Mouse (Mus musculus) intestine, postnatal 0 days (tissue): ENCODE measurements at regions not wholly inside any gene's neighbourhood (a gene's known extent, or its start where the extent isn't known, plus 50 kb on each side); places are given as distances from the start of the nearest gene placed in this dataset.
A peak's percentile ranks its signal among the peaks of the same experiment; 100 is the strongest.
"Not testable (repeated sequence)": the region's sequence is repeated elsewhere in the genome, so short reads cannot be mapped to it uniquely, and the experiment has no call there.

Source experiments
- ATAC-seq: fragments of 200-750 bp; cut with Nextera tagmentation; 2 replicates; pipeline ENCODE4 v1.8.0; 2017; ENCODE audit warnings: mild to moderate bottlenecking, moderate TSS enrichment, moderate library complexity
- H3K27ac ChIP-seq: fragments of 300-500 bp; sonication (generic); 2 replicates; pipeline ENCODE4 v1.5.1; 2014; ENCODE audit warnings: mild to moderate bottlenecking, low read depth, low read length, moderate library complexity
- H3K27me3 ChIP-seq: fragments of 300-500 bp; sonication (generic); replicated peaks from 2 replicates; pipeline ENCODE4 v1.6.1; 2014; ENCODE audit warnings: low read length, mixed read lengths; ENCODE audit not compliant: control insufficient read depth, insufficient read depth
- H3K36me3 ChIP-seq: fragments of 300-500 bp; sonication (generic); 2 replicates; pipeline ENCODE4 v1.6.1; 2014; ENCODE audit warnings: mild to moderate bottlenecking, moderate library complexity; ENCODE audit not compliant: control insufficient read depth, insufficient read depth
- H3K4me1 ChIP-seq: fragments of 300-500 bp; sonication (generic); replicated peaks from 2 replicates; pipeline ENCODE4 v1.6.1; 2014; ENCODE audit warnings: antibody characterized with exemption, low read length, mixed read lengths; ENCODE audit not compliant: control insufficient read depth, insufficient read depth
- H3K4me2 ChIP-seq: fragments of 300-500 bp; sonication (generic); replicated peaks from 2 replicates; pipeline ENCODE4 v1.6.1; 2014; ENCODE audit warnings: low read depth, mild to moderate bottlenecking, moderate library complexity
- H3K4me3 ChIP-seq: fragments of 300-500 bp; sonication (generic); 2 replicates; pipeline ENCODE4 v1.5.1; 2014; ENCODE audit warnings: low read depth, low read length
- H3K9ac ChIP-seq: fragments of 300-500 bp; sonication (generic); 2 replicates; pipeline ENCODE4 v1.6.1; 2014; ENCODE audit warnings: mild to moderate bottlenecking, low read depth, low read length
- H3K9me3 ChIP-seq: fragments of 300-500 bp; sonication (generic); 2 replicates; pipeline ENCODE4 v1.6.1; 2016; ENCODE audit warnings: mixed run types; ENCODE audit not compliant: control insufficient read depth
- CTCF ChIP-seq: sonication (generic); IDR thresholded peaks from 2 replicates; pipeline ENCODE4 v1.5.1; 2016; ENCODE audit warnings: low read depth, mild to moderate bottlenecking, control low read depth, antibody characterized with exemption, moderate library complexity
- WGBS: fragments of 180-500 bp; shearing (Covaris S2); extraction: QIAGEN DNeasy Blood & Tissue Kit; methylation state at CpG from one replicate; pipeline ENCODE4 v1.1.7; 2014; 5-methylcytosine and 5-hydroxymethylcytosine counted together

DNA sequence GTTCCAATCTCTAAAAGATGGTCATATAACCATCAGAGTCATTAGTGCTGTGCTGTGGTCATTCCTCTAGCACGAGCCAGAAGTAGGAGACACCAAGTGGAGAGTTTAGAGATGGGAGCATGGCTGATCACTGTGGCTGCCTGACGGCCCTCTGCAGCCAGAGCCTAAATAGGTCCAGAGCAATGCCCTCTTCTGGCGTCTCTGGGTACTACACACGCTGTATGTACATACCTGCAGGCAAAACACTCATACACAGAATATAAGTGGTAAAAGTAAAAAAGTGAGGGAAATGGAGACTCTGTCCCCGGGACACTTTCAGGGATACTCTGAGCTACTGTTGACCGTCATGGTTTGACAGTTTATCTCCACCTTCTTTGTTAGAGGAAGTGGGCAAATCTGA, 91.4 kb downstream of the Gm21738 start:
- 87% methylated on average over 6 of the region's 6 CpGs for WGBS
- Histone ChIP-seq H3K4me3 (no peak overlapping the region), H3K36me3 (no peaks in the 10 kb centered on the region)

DNA sequence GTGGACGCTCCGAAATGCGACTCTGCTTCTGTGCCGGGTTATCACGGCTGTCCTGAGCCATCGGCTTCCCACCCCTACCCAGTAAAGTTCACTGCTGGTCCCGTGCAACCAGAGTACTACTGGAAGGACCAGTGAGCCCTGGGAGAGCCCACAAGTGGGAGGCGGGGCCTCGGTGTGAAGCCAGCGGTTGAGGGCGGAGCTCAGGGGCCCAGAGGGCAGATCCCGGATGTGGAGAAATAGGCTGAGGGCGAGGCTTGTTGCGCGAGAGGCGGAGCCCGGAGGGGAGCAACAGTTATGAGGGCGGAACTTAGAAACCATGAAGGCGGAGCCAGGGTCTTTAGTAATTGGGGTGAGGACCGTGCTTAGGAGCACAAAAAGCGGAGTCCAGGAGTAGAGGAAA, 107.1 kb downstream of the Gm21738 start:
- TF ChIP-seq CTCF: no peak

More for the DNA sequence above, 91.4 kb downstream of the Gm21738 start:
- Histone ChIP-seq H3K4me2 (no peak overlapping the region), H3K27me3 (no peaks in the 10 kb centered on the region), H3K27ac (no peak overlapping the region), H3K4me1 (no peaks in the 10 kb centered on the region), H3K9me3 (0 out of 2 replicates have a peak, but pooled peaks cover 7% of the 10 kb centered on the region), H3K9ac (no peak overlapping the region)
- ATAC-seq: no peak
- no peak for TF ChIP-seq CTCF

DNA sequence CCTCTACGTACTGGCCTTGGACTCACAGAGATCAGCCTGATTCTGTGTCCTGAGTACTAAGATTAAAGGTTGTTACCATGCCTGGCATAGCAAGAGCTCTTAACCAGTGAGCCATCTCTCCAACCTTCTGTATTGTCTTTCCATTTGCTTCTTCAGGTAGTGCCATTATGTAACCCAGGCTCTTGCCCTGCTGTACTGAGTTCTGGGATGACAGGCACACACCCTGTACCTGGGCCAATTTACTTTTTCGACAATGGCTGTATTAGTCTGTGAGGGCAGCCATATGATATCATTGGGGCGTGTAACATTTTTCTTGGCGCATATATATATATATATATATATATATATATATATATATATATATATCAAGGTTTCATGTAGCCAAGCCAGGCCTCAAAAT, 115.9 kb downstream of the Gm21738 start:
- not testable (repeated sequence) for H3K4me1 ChIP-seq, H3K4me3 ChIP-seq, H3K4me2 ChIP-seq, H3K27ac ChIP-seq, H3K9me3 ChIP-seq, H3K27me3 ChIP-seq, H3K36me3 ChIP-seq, H3K9ac ChIP-seq, ATAC-seq
- 47% methylated on average over 4 of the region's 4 CpGs for WGBS

More for the DNA sequence above, 107.1 kb downstream of the Gm21738 start:
- H3K4me2 ChIP-seq: no peak overlapping the region
- H3K9ac ChIP-seq: no peak overlapping the region
- no peaks in the 10 kb centered on the region for H3K4me1 ChIP-seq
- 68% methylated on average over 21 of the region's 21 CpGs for WGBS
- H3K9me3 ChIP-seq: 0 out of 2 replicates have a peak, but pooled peaks cover 2% of the 10 kb centered on the region
- H3K4me3 ChIP-seq: no peak overlapping the region
- H3K27ac ChIP-seq: no peak overlapping the region
- no peak for ATAC-seq
- no peaks in the 10 kb centered on the region for H3K27me3 ChIP-seq
- no peaks in the 10 kb centered on the region for H3K36me3 ChIP-seq

DNA sequence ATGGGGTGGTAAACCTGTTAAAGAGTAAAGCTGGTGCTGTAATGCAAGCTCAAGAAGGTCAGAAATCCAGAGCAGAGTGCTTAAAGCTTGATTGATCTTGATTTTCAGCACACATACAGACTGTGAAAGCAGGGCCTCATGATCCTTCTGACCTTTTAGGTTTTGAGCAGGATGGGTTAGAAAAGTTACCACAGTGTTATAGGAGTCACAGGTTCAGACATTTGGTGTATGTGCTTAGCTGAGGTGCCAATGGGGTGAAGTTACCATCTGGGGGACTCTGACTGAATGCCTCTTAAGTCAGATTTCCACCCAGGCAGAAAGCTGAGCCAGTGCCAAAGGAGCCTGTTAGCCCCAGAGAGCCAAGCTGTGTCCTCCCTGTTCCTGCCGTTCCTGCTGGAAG, 139.6 kb downstream of the Gm21738 start:
- no peak overlapping the region for H3K4me2 ChIP-seq
- ATAC-seq: no peak
- H3K9ac ChIP-seq: no peak overlapping the region
- no peaks in the 10 kb centered on the region for H3K9me3 ChIP-seq
- no peaks in the 10 kb centered on the region for H3K27me3 ChIP-seq
- no peaks in the 10 kb centered on the region for H3K36me3 ChIP-seq
- no peak overlapping the region for H3K27ac ChIP-seq
- TF ChIP-seq CTCF: no peak
- 87% methylated on average over 1 of the region's 1 CpGs for WGBS
- no peaks in the 10 kb centered on the region for H3K4me1 ChIP-seq
- H3K4me3 ChIP-seq: no peak overlapping the region

DNA sequence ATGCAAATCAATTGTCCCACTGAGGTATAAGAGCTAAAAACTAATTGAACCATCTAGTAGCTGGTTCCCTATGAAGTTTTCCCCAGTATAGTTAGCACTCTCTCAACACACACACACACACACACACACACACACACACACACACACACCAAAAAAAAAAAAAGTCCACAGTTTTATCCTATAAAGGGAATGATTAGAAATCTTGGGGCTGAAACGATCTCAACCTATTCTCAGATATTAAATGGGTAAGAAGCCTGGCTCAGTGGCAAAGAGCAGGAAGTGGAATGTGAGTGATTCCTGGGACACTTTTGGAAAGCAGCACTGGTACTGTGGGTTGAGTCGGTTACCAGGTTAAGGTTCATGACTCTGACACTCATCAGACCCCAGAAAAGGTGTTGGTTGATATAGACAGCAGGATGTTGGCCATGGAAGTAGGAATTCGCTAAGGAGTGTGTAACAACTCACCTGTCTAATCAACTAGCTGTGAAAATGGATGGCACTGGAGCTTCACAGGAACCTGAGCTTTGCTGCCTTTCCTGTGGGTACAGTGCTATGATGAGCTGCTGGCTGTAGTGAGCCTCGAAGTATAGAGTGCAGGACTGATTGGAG, 140.8 kb downstream of the Gm21738 start:
- Histone ChIP-seq H3K36me3 (no peaks in the 10 kb centered on the region), H3K9me3 (no peaks in the 10 kb centered on the region), H3K27me3 (no peaks in the 10 kb centered on the region), H3K4me2 (no peak overlapping the region), H3K27ac (no peak overlapping the region), H3K9ac (no peak overlapping the region), H3K4me1 (no peaks in the 10 kb centered on the region), H3K4me3 (no peak overlapping the region)
- TF ChIP-seq CTCF: no peak
- WGBS: 57% methylated on average over 4 of the region's 4 CpGs
- peak; percentile 100 for ATAC-seq
